Mouse (Mus musculus) inflammation-experienced regulatory T-cells, adult 6 months (primary cell): ENCODE measurements around the gene Tspan6. TPM values are rescaled to one million over a fixed set of nuclear protein-coding genes. Genes with fewer than 3 reads are reported as not detected.
A peak's percentile ranks its signal among the peaks of the same experiment; 100 is the strongest.

ENCODE experiments used
- ATAC-seq: one replicate; pipeline ENCODE4 v1.8.0; 2017
- polyA plus RNA-seq, 3 experiments: library from polyadenylated mRNA; unstranded; fragments of 100-300 nt; shearing (Covaris generic); gene quantifications; one replicate each; pipeline ENCODE4 v1.2.1; 2017

Tspan6 gene
- polyA plus RNA-seq = 1 to 10 TPM; 3.0 to 6.7 (median 4.7) TPM

DNA sequence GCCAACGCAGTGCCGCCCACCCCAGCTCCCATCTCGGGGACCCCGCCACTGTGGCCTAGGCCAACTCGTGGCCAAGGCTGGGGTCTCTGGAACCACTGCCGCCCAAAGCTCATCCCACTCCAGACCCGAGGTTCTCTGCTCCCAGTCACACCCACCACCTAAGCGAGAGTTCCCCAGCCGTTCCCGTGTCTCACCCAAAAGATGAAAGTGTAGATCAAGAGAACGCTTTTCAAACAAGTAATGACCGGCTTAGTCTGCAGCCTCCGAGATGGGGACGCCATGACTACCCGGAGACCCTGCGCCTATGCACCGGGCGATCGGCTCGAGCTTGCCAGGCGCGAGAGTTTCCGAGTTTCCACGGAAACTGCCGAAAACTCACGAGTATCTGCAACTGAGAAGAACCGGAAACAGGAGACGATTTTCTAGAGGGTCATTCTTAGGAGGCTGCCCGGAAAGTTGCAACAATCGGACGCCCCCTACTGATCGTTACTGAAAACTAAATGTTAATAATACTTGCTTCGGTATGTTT, at the start of gene Tspan6:
TSS of gene Tspan6 (minus strand) at position 416 of the 529 bp plus-strand sequence.
- ATAC-seq = peak; percentile 97

DNA sequence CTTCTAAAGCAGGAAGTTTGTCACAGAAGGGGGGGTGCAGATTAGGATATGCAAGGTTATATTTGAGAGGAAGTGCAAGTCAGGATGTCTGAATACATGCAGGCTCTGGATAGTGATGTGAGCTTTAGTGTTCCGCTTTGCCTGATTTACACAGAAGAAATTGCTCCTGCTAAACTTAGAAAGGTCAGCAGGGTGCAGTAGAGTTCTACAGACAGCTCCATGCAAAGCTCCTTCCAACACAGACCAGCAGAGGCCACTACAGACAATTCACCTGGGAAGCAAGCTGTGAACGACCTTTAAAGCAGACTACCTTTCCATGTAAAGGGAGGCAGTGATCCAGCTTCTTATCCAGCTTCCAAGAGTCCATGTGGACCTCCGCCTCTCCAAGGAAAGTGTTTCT, 49.2 kb upstream of the Tspan6 start:
- ATAC-seq = peak; percentile 96

DNA sequence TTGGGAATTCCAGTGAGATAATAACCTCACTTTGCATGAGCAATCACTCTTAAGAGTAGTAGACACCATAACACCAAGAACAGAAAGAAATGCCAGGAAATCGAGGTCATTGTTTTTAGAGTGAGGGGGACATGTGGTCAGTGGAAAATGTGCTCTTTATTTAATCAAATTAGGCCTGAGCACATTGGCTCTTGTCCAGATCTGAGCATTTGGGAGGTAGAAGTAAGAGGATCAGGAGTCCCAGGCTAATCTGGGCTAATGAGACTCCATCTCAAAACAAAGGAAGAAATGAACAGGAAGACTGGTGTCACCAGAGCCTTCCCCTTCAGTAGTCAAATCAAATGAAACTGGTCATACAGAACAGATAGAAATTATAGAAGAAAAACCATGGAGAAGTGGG, 41.3 kb upstream of the Tspan6 start:
- no peak for ATAC-seq

DNA sequence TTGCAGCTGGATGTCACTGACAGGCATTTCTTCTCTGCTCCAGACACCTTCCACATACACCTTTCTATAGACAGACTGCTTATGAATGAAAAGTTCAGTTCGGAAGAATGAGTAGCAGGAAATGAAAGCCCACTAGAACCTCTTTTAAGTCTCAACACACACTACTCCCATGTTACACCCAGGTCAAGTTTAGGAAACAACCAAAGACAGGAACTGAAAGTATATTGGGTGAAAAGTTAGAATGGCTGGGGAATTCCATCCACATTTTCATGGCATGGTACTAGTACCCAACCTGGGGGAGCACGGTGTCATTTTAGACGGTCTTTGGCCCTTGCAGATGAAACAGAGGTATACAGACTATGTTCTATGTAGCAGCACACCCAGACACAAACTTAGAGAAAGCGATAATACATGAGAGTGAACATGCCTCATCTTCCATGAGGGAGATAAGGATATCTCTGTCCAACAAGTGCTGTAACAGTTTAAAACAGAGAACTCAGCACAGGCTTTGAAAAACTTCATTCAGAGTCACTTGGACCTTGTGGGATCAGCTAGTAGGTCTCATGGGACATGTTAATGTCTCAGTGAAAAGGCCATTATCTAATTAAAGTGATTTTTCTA, 38.5 kb upstream of the Tspan6 start:
- no peak for ATAC-seq

DNA sequence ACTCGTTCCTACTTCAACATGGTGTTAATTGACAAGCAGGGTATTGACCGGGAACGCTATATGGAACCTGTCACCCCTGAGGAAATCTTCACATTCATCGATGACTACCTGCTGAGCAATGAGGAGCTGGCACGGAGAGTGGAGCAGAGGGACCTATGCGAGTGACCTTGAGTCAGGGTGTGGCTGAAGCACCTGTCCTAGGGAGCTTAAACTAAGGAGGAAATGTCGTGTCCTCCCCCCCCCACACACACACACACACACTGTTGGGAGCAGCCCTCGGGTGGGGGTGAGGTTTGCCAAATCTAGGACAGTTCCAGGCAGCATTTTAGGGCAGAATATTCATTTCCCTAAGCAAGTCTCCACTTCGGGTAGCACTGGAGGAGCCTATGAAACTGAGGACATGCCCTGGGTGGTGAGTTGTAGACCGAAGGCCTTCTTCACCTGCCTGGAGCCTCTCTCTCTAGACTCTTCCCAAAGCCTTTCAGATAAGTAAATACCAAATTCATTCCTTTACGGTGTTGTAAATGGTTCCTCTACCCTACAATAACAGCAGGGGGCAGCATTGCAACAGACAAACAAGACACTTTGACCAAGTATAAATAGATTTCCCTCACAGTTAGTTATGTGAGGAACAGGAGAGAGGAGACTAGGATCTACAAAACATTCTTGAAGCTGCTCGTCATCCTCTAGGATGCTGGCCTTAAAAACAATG, 33.2 kb upstream of the Tspan6 start:
- ATAC-seq = no peak

DNA sequence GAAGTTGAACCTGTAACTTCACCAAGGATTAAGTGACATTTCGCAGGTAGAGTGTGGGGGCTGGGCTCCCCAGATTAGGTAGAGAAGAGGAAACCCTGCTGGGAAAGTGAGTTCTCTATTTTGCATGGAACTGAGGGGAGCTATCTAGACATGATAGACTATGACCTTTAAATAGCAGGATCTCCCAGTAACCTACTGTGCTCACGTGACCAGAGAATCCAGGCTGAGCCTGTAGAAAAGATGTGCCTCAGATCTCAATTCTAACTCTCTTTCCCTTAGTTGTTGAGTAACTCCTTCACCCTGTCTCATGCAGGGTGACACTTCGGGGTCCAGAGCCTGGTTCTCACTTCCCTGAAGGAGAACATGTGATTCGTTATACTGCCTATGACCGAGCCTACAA, 28.5 kb upstream of the Tspan6 start:
- no peak for ATAC-seq

DNA sequence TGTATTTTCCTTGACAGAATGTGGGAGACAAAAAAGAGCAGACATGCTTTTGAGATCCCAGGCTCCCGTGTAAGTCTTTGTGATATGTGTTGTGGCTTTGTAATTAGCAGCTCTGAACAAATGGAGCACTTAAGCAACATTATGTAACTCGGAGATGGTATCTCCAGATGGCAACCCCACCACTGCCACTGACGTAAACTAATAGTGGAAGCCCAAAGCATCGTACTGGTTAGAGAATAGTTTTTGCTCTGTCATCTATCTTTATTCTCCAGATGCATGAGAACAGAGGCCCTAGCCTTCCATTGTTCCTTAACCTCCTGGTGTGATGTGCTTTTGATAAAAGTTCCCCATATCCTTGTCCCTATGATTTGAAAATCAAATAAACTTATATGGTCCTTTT, 23.0 kb upstream of the Tspan6 start:
- no peak for ATAC-seq

GRCm38 (mm10) chrX:133914219-133914618, 16.0 kb upstream of the Tspan6 start:
- ATAC-seq = no peak

DNA sequence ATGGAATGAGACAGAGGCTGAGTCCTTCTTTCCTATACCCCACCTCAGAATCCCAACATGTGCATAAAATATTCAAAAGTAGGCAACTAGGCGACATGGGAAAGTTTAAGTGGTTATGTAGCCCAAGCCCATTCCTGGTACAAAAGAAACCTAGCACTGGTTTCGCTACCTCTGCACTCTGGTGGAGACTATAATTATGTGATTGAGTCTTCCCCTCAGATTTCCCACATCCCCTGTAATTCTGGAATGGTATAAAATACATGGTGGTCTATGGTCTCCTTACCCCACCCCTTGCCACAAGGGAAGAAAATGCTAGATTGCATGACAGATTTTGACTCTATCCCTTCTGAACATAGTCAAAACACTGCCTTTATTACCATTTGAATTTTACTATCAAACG, 14.8 kb upstream of the Tspan6 start:
- no peak for ATAC-seq

GRCm38 (mm10) chrX:133911397-133912103, 13.3 kb upstream of the Tspan6 start:
- ATAC-seq = no peak

DNA sequence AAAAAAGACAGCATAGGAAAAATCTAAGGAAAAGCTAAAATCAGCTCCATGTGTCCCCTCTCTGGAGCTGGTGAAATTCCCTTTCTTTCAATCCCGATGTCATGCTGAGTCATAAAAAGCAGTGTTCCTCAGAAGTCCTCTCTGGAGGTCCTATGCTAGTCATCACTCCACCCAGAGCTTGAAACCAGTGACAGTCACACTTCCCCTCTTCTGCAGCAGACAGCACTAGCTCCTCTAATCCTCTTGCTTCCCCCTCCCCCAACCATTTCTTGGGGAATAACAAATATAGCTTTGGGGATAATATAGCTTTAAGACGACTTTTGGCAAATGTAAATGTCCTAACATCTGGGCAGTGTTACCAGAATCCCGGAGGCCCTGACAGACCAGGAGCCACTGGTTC, 10.0 kb upstream of the Tspan6 start, which contains the start of gene Srpx2:
TSS of gene Srpx2 (plus strand) at position 166 of the 400 bp plus-strand sequence.
- no peak for ATAC-seq

DNA sequence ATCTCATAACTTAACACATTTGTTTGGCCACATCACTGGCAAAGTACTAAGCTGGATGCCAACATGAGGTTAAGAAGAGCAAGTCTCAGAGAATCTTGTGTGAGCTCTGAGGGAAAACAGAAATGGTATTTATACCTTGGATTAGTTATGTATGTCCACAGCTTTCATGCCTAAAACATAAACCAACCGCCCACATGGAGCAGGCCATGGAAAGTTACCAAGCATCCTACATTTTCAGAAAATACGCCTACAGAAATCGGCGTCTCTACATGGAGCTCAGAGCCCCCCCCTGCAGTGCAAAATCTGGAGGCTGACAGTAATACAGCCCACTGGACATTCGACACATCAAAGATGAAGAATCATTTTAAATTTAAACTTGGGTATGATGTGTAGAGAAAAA, 10.1 kb downstream of the Tspan6 start:
- no peak for ATAC-seq

DNA sequence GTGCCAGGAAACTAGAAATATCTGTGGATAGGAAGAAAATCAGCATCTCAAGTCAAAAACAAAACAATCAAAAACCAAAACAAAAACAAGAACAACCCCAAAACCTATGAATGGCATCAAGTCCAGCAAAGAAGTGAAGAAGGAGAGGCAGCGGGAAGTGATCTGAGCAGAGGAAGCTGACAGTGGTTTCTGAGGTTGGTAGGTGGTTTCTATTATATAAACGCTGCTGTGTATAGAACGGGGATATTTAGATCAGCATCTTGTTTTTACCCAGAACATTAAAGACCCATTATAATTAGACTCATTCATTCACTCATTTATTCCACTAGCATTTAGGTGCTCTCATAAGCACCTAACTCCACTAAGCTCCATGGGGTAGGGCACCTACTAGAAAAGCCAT, 10.9 kb downstream of the Tspan6 start:
- ATAC-seq = peak; percentile 46

- ATAC-seq = no peak
These were observed 28.5 kb downstream of the Tspan6 start for GRCm38 (mm10) chrX:133869743-133870142.

- no peak for ATAC-seq
These were observed 44.6 kb downstream of the Tspan6 start for GRCm38 (mm10) chrX:133853637-133854036.

DNA sequence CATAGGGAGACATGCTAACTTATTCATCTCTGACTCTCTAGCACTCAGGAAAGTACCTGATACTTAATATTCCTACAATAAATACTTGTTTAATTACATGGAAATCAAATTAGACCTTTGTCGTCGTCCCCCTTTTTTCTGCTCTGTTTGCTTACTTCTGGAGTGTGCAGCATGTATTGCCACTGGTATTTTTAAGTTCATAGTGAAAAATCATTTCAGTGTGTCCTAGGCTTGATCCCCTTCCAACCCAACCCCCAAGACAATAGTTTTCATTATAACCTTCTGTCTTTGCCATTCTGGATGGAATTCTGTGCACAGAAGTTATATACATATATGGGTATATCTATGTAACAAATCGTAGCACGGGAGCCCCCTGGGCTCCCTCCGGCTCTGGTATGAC, 47.5 kb downstream of the Tspan6 start, which contains the start of gene Tnmd:
TSS of gene Tnmd (plus strand) at position 301 of the 400 bp plus-strand sequence.
- ATAC-seq = no peak

Other genes starting within 250 kb of the Tspan6 start
- gene Pcdh19, start 209.4 kb downstream of the Tspan6 start, polyA plus RNA-seq = not detected
- not detected for gene Tnmd, start 47.4 kb downstream of the Tspan6 start, polyA plus RNA-seq
- gene Srpx2, start 10.0 kb upstream of the Tspan6 start, polyA plus RNA-seq = not detected
- gene Sytl4, start 83.4 kb upstream of the Tspan6 start, polyA plus RNA-seq = 1 to 10 TPM in 1 of 3 experiments, under 1 TPM in 1, not detected in 1; 0.85 to 1.6 TPM
- gene Cstf2, start 160.8 kb upstream of the Tspan6 start, polyA plus RNA-seq = 10 to 100 TPM; 27.1 to 42.3 (median 27.3) TPM